Mouse (Mus musculus) fat pad, adult 2 months (tissue): ENCODE results near the gene Adam12.

Source experiments
- DNase-seq: peaks from one replicate; pipeline ENCODE4 v3.0.0-alpha.2; 2011; ENCODE audit warnings: low read depth, low spot score; ENCODE audit errors: extremely low read depth

Adam12 gene

DNA sequence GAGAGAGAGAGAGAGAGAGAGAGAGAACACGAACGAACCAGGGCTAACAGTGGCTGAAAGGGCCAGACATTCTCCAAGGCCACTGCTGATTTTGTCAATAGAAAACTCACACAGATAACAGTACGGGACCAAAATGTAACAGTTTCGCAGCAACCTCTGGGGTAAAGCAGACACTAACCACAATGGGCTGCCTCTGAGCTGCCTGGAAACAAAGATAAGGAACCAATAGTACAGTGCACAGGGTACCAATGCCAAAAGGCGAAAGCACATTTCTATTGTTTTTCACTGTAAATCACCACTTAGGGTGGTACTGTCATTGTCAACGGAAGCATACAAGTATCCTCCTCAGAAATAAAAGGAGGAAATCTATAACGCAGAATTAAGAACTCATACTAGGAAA, 72.3 kb downstream of the Adam12 start:
- no peak for DNase-seq

- no peak for DNase-seq
These were observed 80.6 kb downstream of the Adam12 start for GRCm38 (mm10) chr7:134151330-134151729.

GRCm38 (mm10) chr7:134150305-134150704, 81.6 kb downstream of the Adam12 start:
- DNase-seq = no peak

GRCm38 (mm10) chr7:134149351-134149750, 82.6 kb downstream of the Adam12 start:
- DNase-seq = no peak

- DNase-seq = no peak
These were observed 84.4 kb downstream of the Adam12 start for GRCm38 (mm10) chr7:134147561-134147960.

GRCm38 (mm10) chr7:134146821-134147220, 85.1 kb downstream of the Adam12 start:
- DNase-seq = no peak

GRCm38 (mm10) chr7:134144111-134144510, 87.8 kb downstream of the Adam12 start:
- DNase-seq = no peak

- DNase-seq = no peak
These were observed 92.5 kb downstream of the Adam12 start for GRCm38 (mm10) chr7:134139291-134139949.

DNA sequence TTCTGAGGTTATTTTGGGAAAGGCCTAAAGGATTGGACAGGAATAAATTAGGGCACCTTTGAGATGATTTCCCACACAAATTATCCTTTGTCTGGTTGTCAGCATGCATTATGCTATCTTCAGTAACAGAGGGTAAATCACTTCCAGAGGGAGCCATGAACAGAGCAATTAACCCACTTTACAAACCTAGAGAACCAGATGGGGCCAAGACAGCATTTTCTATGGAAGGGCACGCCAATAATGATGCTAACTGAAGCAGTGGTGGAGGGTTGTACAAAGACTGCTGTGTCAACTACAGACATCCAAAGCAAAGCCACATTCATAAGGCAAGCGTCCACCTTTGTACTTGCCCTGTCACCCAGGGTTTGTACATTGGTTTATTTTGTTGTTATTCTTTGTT, 99.6 kb downstream of the Adam12 start:
- DNase-seq = no peak

GRCm38 (mm10) chr7:134128087-134128522, 103.8 kb downstream of the Adam12 start:
- peak; percentile 5 for DNase-seq

GRCm38 (mm10) chr7:134121397-134121796, 110.5 kb downstream of the Adam12 start:
- no peak for DNase-seq

- DNase-seq = no peak
These were observed 116.5 kb downstream of the Adam12 start for GRCm38 (mm10) chr7:134115438-134115837.

- no peak for DNase-seq
These were observed 117.4 kb downstream of the Adam12 start for GRCm38 (mm10) chr7:134114311-134115188.

DNA sequence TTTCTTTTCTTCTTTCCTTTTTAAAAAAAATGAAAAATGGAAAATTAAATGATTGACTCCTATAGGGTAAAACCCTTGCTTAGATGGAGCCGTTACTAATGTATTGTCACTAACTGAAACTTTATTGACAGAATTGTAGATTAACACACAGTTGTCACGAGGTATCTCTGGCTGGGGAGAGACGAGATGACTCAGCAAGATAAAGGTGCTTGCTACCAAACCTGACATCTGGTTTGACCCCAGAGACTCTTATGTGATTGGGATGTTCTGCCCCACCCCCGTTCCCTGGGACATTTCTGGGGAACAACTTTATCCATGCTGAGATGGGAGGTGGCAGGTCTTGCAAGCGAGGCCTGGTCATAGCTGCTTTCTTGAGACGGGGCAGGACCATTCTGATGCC, 118.1 kb downstream of the Adam12 start:
- no peak for DNase-seq

GRCm38 (mm10) chr7:134110116-134110515, 121.8 kb downstream of the Adam12 start:
- DNase-seq = no peak

DNA sequence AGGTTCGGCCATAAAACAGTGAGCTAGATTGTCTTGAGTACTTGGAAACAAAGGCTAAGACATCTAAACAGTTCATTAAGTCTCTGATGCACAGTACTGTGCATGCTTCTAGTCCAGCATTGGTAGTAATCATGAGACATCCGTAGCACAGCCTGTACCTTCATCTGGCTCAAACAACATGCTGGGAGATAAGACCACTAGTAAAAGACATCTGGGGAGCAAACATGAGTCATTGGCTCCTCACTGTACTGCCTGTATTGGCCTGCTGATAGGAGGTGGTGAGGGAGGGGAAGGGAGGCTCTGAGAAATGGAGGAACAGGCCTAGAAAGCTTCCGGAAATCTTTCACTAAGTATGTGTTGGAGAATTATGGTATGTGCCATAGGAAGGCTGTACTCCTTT, 124.1 kb downstream of the Adam12 start:
- no peak for DNase-seq

- no peak for DNase-seq
These were observed 132.9 kb downstream of the Adam12 start for GRCm38 (mm10) chr7:134099010-134099409.

- DNase-seq = no peak
These were observed 134.1 kb downstream of the Adam12 start for GRCm38 (mm10) chr7:134097861-134098260.

GRCm38 (mm10) chr7:134093871-134094270, 138.1 kb downstream of the Adam12 start:
- no peak for DNase-seq

DNA sequence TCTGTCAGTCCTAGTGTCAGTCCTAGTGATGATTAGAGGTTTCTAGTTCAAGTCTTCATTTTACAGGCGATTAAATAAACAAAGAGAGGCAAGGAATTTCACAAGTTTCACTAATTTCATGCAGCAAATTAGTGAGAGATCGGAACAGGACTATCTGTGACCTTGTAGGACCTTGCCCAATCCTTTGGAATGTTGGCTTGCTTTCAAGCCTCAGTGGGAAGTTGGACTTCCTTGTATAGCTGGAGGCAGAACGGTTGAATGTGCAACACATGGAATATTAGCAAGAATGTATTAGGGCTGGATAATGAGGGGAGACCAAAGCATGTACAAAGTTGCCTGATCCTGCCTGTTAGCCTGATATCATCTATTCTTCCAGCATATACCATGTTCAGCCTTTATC, 141.2 kb downstream of the Adam12 start:
- DNase-seq = peak; percentile 14

- no peak for DNase-seq
These were observed 141.7 kb downstream of the Adam12 start for GRCm38 (mm10) chr7:134090256-134090655.
